Mouse (Mus musculus) liver, embryonic 12.5 days (tissue): ENCODE data around the gene Aif1. TPM values are rescaled to one million over a fixed set of nuclear protein-coding genes. Genes with fewer than 3 reads are reported as not detected.

Experiments
- ATAC-seq: fragments of 200-750 bp; cut with Nextera tagmentation; 2 replicates; pipeline ENCODE4 v1.8.0; 2017; ENCODE audit warnings: moderate number of reproducible peaks, mild to moderate bottlenecking, moderate library complexity
- H3K27ac ChIP-seq: fragments of 300-500 bp; sonication (generic); 2 replicates; pipeline ENCODE4 v1.5.1; 2016; ENCODE audit warnings: mild to moderate bottlenecking
- H3K27me3 ChIP-seq: fragments of 300-500 bp; sonication (generic); replicated peaks from 2 replicates; pipeline ENCODE4 v1.6.1; 2016; ENCODE audit warnings: mild to moderate bottlenecking, moderate library complexity
- H3K36me3 ChIP-seq: fragments of 300-500 bp; sonication (generic); 2 replicates; pipeline ENCODE4 v1.6.1; 2016; ENCODE audit warnings: mild to moderate bottlenecking, moderate library complexity
- H3K4me1 ChIP-seq: fragments of 300-500 bp; sonication (generic); 2 replicates; pipeline ENCODE4 v1.6.1; 2016
- H3K4me2 ChIP-seq: fragments of 300-500 bp; sonication (generic); 2 replicates; pipeline ENCODE4 v1.6.1; 2016; ENCODE audit warnings: mild to moderate bottlenecking, moderate library complexity
- H3K4me3 ChIP-seq: fragments of 300-500 bp; sonication (generic); 2 replicates; pipeline ENCODE4 v1.5.1; 2016; ENCODE audit warnings: mild to moderate bottlenecking, moderate library complexity
- H3K9ac ChIP-seq: fragments of 300-500 bp; sonication (generic); 2 replicates; pipeline ENCODE4 v1.6.1; 2016; ENCODE audit warnings: mild to moderate bottlenecking, moderate library complexity
- H3K9me3 ChIP-seq: fragments of 300-500 bp; sonication (generic); replicated peaks from 2 replicates; pipeline ENCODE4 v1.6.1; 2016; ENCODE audit warnings: mild to moderate bottlenecking, moderate library complexity
- WGBS: fragments of 180-500 bp; shearing (Covaris S2); methylation state at CpG from one replicate; pipeline ENCODE4 v1.1.7; 2016; ENCODE audit not compliant: insufficient replicate concordance; 5-methylcytosine and 5-hydroxymethylcytosine counted together
- polyA plus RNA-seq: library from polyadenylated mRNA; unstranded; fragments of >200 nt; fragmentation: Nextera tagmentation; extraction: Ambion mirVana; gene quantifications from 2 replicates; pipeline ENCODE4 v1.2.1, GENCODE M21; 2016

Aif1 gene
- polyA plus RNA-seq, 1 experiment from 2014 or later = 11.6 TPM

- Histone ChIP-seq H3K4me2 (no peak overlapping the region), H3K9me3 (no peaks in the 10 kb centered on the region), H3K9ac (no peak overlapping the region), H3K36me3 (peaks cover 99% of the 10 kb centered on the region), H3K4me3 (no peak overlapping the region), H3K27me3 (no peaks in the 10 kb centered on the region), H3K27ac (no peak overlapping the region), H3K4me1 (peaks cover 9% of the 10 kb centered on the region; the same call in 1 of the 2 replicates)
- ATAC-seq = no peak
- WGBS = 86% methylated on average over 4 of the region's 4 CpGs
These were observed 21.9 kb downstream of the Aif1 start for GRCm38 (mm10) chr17:35153931-35154330.

GRCm38 (mm10) chr17:35153077-35153476, 22.8 kb downstream of the Aif1 start:
- Histone ChIP-seq H3K9ac (no peak overlapping the region), H3K9me3 (no peaks in the 10 kb centered on the region), H3K36me3 (peaks cover 99% of the 10 kb centered on the region), H3K4me2 (no peak overlapping the region), H3K4me3 (no peak overlapping the region), H3K27ac (no peak overlapping the region), H3K4me1 (peaks cover 9% of the 10 kb centered on the region; the same call in 1 of the 2 replicates), H3K27me3 (no peaks in the 10 kb centered on the region)
- WGBS = 93% methylated on average over 9 of the region's 9 CpGs
- ATAC-seq = no peak

- no peak overlapping the region for H3K9ac ChIP-seq
- no peak for ATAC-seq
- H3K36me3 ChIP-seq = peaks cover 99% of the 10 kb centered on the region
- H3K4me2 ChIP-seq = no peak overlapping the region
- no peaks in the 10 kb centered on the region for H3K27me3 ChIP-seq
- H3K4me1 ChIP-seq = peaks cover 9% of the 10 kb centered on the region; the same call in 1 of the 2 replicates
- H3K4me3 ChIP-seq = no peak overlapping the region
- 90% methylated on average over 4 of the region's 4 CpGs for WGBS
- no peak overlapping the region for H3K27ac ChIP-seq
- no peaks in the 10 kb centered on the region for H3K9me3 ChIP-seq
These were observed 23.7 kb downstream of the Aif1 start for GRCm38 (mm10) chr17:35152121-35152520.

DNA sequence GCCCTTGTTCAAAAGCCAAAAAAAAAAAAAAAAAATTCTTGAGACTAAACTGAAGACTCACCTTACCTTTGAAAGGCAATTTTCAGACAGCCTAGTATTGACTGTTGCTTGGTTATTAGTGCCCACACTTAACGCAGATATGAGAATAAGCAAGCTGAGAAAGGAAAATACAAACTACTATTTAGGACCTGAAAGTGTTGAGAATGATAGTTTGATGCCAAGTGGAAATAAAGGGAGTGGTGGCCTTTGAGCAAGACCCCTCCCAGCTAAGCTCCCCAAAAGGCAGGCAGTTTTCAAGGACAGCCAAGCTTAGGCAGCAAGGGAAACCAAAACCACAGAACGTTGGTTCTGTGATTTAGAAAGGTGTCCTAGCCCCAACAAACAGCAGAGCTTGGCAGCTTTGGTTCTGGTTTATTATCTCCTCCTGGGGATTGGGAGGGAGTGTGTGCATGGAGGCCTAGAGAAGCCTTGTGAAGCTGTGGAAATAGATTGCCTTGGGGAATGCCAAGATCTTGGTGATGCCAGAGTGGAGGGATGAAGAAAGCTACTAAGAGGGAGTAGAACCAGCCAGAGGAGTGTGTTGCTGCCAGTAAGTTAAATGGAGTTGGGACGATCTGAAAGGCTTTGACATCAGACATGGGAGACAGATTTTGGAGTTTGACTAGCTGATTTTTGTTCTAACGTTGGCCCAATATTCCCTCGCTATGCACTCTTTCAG, 27.8 kb downstream of the Aif1 start:
- Histone ChIP-seq H3K4me2 (no peak overlapping the region), H3K36me3 (peaks cover 99% of the 10 kb centered on the region), H3K9me3 (no peaks in the 10 kb centered on the region), H3K4me3 (no peak overlapping the region), H3K9ac (no peak overlapping the region), H3K27ac (0 out of 2 replicates have a peak overlapping the region, but pooled peaks have one; percentile 7), H3K27me3 (no peaks in the 10 kb centered on the region), H3K4me1 (peaks cover 9% of the 10 kb centered on the region; the same call in 1 of the 2 replicates)
- WGBS = 63% methylated on average over 5 of the region's 5 CpGs
- ATAC-seq = no peak

DNA sequence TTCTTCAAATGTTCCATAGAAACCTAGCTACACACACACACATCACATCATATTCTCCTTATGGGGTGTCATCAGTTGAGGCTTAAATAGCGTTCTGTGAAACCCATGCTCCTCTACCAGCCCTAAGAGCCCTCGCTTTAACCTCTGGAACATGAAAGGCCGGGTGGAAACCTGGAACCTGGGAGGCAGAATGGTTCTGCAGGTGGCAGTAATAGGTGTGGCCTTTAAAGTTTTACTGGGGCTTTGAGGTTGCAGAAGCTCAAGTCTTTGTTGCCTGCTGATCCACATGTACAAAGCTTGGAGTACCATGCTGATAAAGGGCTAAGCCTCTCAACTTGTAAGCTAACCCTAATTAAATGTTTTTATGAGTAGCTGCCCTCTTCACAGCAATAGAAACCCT, 28.5 kb downstream of the Aif1 start:
- 65% methylated on average over 3 of the region's 3 CpGs for WGBS
- Histone ChIP-seq H3K4me2 (no peak overlapping the region), H3K4me3 (no peak overlapping the region), H3K9ac (no peak overlapping the region), H3K9me3 (no peaks in the 10 kb centered on the region), H3K27ac (0 out of 2 replicates have a peak overlapping the region, but pooled peaks have one; percentile 13), H3K4me1 (peaks cover 9% of the 10 kb centered on the region; the same call in 1 of the 2 replicates), H3K36me3 (peaks cover 99% of the 10 kb centered on the region), H3K27me3 (no peaks in the 10 kb centered on the region)
- no peak for ATAC-seq

DNA sequence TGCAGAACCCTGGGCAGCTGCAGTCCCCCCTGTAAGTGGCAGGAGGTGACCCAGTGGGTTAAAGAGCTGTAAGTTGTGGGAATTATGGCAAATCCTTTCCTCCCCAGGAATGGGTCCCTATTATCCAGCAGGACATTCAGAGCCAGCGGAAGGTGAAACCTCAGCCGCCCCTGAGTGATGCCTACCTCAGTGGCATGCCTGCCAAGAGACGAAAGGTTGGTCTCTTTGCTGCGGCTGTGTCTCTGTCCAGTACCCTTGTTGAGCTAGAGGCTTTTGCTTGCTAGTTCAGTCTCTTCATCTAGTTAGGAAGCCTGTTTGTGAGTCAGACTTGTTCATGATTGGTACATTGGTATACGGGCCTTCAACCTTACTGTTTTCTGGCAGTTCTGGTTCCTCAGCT, 29.7 kb downstream of the Aif1 start:
- H3K4me1 ChIP-seq = peaks cover 4% of the 10 kb centered on the region; the same call in 1 of the 2 replicates
- no peak overlapping the region for H3K4me2 ChIP-seq
- H3K9me3 ChIP-seq = no peaks in the 10 kb centered on the region
- peaks cover 99% of the 10 kb centered on the region for H3K36me3 ChIP-seq
- ATAC-seq = no peak
- H3K9ac ChIP-seq = no peak overlapping the region
- H3K27me3 ChIP-seq = no peaks in the 10 kb centered on the region
- 87% methylated on average over 5 of the region's 5 CpGs for WGBS
- H3K27ac ChIP-seq = peak overlapping the region; percentile 1; the same call in 1 of the 2 replicates
- H3K4me3 ChIP-seq = no peak overlapping the region

- H3K4me3 ChIP-seq = no peak overlapping the region
- no peak for ATAC-seq
- WGBS = 86% methylated on average over 6 of the region's 6 CpGs
- H3K4me2 ChIP-seq = no peak overlapping the region
- H3K4me1 ChIP-seq = peaks cover 7% of the 10 kb centered on the region
- H3K27me3 ChIP-seq = no peaks in the 10 kb centered on the region
- H3K36me3 ChIP-seq = peaks cover 96% of the 10 kb centered on the region
- no peak overlapping the region for H3K9ac ChIP-seq
- H3K9me3 ChIP-seq = no peaks in the 10 kb centered on the region
- no peak overlapping the region for H3K27ac ChIP-seq
These were observed 33.9 kb downstream of the Aif1 start for GRCm38 (mm10) chr17:35141971-35142370.

DNA sequence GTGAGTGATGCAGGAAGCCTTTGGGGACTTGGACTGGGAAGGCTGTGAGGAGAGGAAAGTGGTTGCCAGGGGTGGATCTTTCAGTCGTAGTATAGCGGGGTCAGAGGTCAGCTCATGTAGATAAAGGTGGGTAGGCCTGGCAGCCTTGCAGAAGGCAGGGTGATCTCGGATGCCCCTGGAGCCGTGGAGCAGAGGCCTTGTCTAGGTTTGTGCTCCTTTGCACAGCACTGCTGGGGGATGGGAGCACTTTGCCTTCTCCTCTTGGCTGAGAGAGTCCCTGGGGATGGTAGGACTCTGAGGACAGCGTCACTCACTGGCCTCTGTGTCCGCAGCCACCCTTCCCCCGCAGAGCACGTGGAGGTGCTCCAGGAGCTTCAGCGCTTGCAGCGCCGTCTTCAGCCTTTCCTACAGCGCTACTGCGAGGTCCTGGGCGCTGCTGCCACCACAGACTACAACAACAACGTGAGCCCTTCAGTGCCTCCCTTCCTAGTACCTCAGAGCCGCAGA, 35.3 kb downstream of the Aif1 start:
- WGBS = 79% methylated on average over 16 of the region's 16 CpGs
- Histone ChIP-seq H3K36me3 (peaks cover 82% of the 10 kb centered on the region), H3K4me2 (no peak overlapping the region), H3K4me1 (peaks cover 17% of the 10 kb centered on the region), H3K4me3 (no peak overlapping the region), H3K27me3 (no peaks in the 10 kb centered on the region), H3K27ac (no peak overlapping the region), H3K9ac (no peak overlapping the region), H3K9me3 (no peaks in the 10 kb centered on the region)
- ATAC-seq = no peak

GRCm38 (mm10) chr17:35139269-35139668, 36.6 kb downstream of the Aif1 start:
- Histone ChIP-seq H3K9me3 (no peaks in the 10 kb centered on the region), H3K27ac (no peak overlapping the region), H3K27me3 (no peaks in the 10 kb centered on the region), H3K9ac (no peak overlapping the region), H3K36me3 (peaks cover 69% of the 10 kb centered on the region), H3K4me3 (no peak overlapping the region), H3K4me2 (no peak overlapping the region), H3K4me1 (peaks cover 20% of the 10 kb centered on the region)
- ATAC-seq = no peak
- WGBS = 87% methylated on average over 3 of the region's 3 CpGs

DNA sequence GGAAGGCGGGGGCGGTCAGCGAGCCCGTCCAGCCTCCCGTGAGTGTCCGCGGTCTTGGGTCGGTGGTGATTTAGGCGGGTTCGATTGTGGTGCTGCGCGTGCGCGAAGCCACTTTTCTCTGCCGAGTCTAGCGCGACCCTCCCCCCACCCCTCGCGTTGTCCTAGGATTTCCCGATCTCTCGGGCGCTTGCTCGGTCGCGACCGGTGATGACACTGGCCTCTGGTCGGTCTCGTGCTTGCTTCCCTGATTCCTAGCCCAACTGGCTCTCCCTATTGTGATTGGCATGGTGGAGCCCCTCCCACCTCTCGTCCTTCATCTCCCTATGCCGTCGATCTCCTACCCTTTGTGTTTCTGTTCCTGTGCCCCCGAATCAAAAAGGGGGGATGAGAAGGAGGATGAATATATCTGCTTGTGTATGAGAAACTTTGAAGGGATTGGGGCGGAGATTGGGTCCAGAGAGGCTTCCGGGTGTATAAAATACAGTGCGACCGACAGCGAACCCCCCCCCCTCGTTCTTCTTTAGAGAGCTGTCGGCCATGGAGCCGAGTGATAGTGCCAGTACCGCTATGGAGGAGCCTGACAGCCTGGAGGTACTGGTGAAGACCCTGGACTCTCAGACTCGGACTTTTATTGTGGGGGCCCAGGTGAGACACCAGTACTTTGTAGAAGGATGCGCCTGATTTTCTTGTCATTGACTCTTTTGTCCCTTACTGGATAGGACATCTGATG, 40.1 kb downstream of the Aif1 start:
- no peaks in the 10 kb centered on the region for H3K9me3 ChIP-seq
- peak overlapping the region; percentile 86 for H3K4me3 ChIP-seq
- H3K27me3 ChIP-seq = no peaks in the 10 kb centered on the region
- peaks cover 38% of the 10 kb centered on the region for H3K36me3 ChIP-seq
- H3K9ac ChIP-seq = peak overlapping the region; percentile 81
- peak overlapping the region; percentile 90 for H3K27ac ChIP-seq
- H3K4me2 ChIP-seq = peak overlapping the region; percentile 77
- 1% methylated on average over 40 of the region's 43 CpGs for WGBS
- peaks cover 27% of the 10 kb centered on the region for H3K4me1 ChIP-seq
- peak; percentile 52 for ATAC-seq

DNA sequence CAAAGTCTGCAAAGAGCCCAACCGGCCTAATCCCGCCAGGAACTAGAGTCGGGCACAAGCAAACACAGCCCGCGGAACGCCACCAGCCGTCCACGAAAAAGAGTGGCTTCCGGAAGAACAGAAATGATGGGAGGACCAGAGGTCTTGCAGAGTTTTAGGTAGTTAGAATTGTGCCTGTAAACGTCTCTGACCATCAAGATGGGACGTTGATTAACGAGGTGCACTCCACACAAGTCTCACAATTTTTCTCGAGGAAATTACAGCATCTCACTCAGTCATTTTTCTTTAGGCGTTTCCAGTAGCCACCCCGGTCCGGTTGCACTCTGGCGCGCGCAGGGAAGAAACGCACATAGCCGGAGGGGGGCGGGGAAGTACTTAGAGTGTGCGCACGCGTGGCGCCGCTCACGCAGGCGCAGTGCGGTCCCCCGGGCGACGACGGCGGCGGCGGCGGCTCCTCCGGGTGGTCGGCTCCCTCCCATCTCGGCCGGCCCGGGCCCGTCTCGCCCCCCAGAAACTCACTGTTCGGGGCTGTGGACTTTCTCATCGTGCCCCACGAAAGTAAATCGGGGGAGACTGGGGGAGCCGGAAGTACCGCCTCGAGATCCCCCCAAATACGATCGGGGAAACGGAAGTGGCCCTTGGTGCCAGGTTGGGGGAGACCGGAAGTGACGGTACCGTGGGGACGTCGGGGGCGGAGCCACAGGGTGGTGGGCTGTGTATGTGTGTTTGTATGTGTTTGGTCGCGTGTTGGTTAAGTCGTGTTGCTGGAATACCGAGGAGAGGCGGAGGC, 40.9 kb downstream of the Aif1 start, which contains the start of gene Bag6:
Bag6 (plus strand) TSS at position 378 of the 790 bp plus-strand sequence.
- H3K4me3 ChIP-seq = peak within 1 kb of the TSS; percentile 86
- peak; percentile 90 for ATAC-seq
- H3K27ac ChIP-seq = peak within 1 kb of the TSS; percentile 90
- peak within 1 kb of the TSS; percentile 81 for H3K9ac ChIP-seq
- whole genome bisulfite sequencing = under 1% methylated on average over 63 of the region's 66 CpGs
- H3K4me1 ChIP-seq = peaks cover 30% of the 10 kb centered on the region
- no peaks in the 10 kb centered on the region for H3K9me3 ChIP-seq
- H3K36me3 ChIP-seq = peaks cover 36% of the 10 kb centered on the region
- H3K4me2 ChIP-seq = peak within 1 kb of the TSS; percentile 77
- H3K27me3 ChIP-seq = no peaks in the 10 kb centered on the region
